Comparison of ENCODE assay signal across 17 mouse cellular contexts in the genomic region with DNA sequence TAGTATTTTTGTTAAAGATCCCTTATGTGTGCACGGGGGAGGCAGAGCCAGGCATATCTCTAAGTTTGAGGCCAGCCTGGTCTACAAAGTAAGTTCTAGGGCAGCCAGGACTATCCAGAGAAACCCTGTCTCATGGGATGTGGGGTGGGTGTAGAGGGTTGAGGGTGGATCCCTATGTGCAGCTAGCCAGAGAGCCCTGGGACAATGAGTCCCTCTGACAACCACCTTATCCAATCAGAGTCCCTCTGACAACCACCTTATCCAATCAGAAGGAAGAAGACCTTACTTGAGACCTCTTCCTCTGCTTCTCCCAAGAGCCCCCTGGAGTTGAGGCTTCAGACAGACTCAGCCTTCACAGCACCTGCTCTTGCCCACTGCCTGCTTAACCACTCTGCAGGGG. TPM values are rescaled to one million over a fixed set of nuclear protein-coding genes. Genes with fewer than 3 reads are reported as not detected.
DNase-seq lines count a peak whose midpoint lies in the region; ATAC-seq and TF ChIP-seq lines count a peak whose summit lies in the region.
"Had no signal": no experiment of that assay in that cellular context is flagged by ENCODE, and none has a peak within 500 bp of the region (broad histone marks: within the 10 kb centered on the region; RNA-seq: fewer than 3 reads in every experiment).

No protein-coding gene starts in this region.

- H3K4me2 ChIP-seq in lung, embryonic 16.5 days (ENCODE audit: low read depth, low read length) = no peak overlapping the region
- no peak overlapping the region for H3K4me2 ChIP-seq in heart, embryonic 16.5 days (ENCODE audit: low read depth, low read length)
- H3K4me2 ChIP-seq in liver, embryonic 16.5 days (ENCODE audit: low read depth, low read length) = peak overlapping the region; percentile 59; the same call in 1 of the 2 replicates
- H3K4me2 ChIP-seq: hindbrain, embryonic 14.5 days; midbrain, embryonic 15.5 days had no signal

- WGBS in heart, adult 2 months = 60% methylated on average over 1 of the region's 1 CpGs
- WGBS in lung, embryonic 16.5 days = 73% methylated on average over 1 of the region's 1 CpGs
- WGBS in lung, adult 2 months = 60% methylated on average over 1 of the region's 1 CpGs
- 52% methylated on average over 1 of the region's 1 CpGs for WGBS in heart, embryonic 16.5 days
- WGBS in liver, embryonic 16.5 days (ENCODE audit: insufficient replicate concordance) = 23% methylated on average over 1 of the region's 1 CpGs

- no peaks in the 10 kb centered on the region for H3K79me2 ChIP-seq in heart, adult 2 months (replicated peaks; ENCODE audit: control insufficient read depth, insufficient read depth, low read length)

- H3K9me3 ChIP-seq in lung, embryonic 16.5 days (ENCODE audit: control insufficient read depth, low read length) = no peaks in the 10 kb centered on the region
- no peaks in the 10 kb centered on the region for H3K9me3 ChIP-seq in heart, embryonic 16.5 days (replicated peaks; ENCODE audit: control insufficient read depth, low read length)
- no peaks in the 10 kb centered on the region for H3K9me3 ChIP-seq in liver, embryonic 16.5 days (replicated peaks; ENCODE audit: control insufficient read depth, low read length)
- H3K9me3 ChIP-seq: midbrain, embryonic 15.5 days had no signal

- no peak for ATAC-seq in lung, embryonic 16.5 days (ENCODE audit: low read depth)
- no peak for ATAC-seq in heart, embryonic 16.5 days (replicated peaks; ENCODE audit: extremely low read depth, insufficient read depth, low FRiP score)
- peak; percentile 22; the same call in 1 of the 2 replicates for ATAC-seq in liver, embryonic 16.5 days (ENCODE audit: low read depth)
- ATAC-seq: midbrain, embryonic 15.5 days had no signal

- H3K4me3 ChIP-seq in heart, adult 2 months = no peak overlapping the region
- H3K4me3 ChIP-seq in lung, embryonic 16.5 days (ENCODE audit: low read length) = no peak overlapping the region
- H3K4me3 ChIP-seq in lung, adult 2 months (replicated peaks; ENCODE audit: extremely low read depth, low read depth, low read length) = no peak overlapping the region
- H3K4me3 ChIP-seq in heart, embryonic 16.5 days (ENCODE audit: low read length) = no peak overlapping the region
- no peak overlapping the region for H3K4me3 ChIP-seq in liver, embryonic 16.5 days (ENCODE audit: low read depth, low read length)
- H3K4me3 ChIP-seq: left cerebral cortex, adult 2 months; midbrain, embryonic 15.5 days had no signal

- H3K36me3 ChIP-seq in heart, adult 2 months (ENCODE audit: control insufficient read depth, insufficient read depth, low read length) = no peaks in the 10 kb centered on the region; the same call in 1 of the 2 replicates
- no peaks in the 10 kb centered on the region for H3K36me3 ChIP-seq in lung, embryonic 16.5 days (ENCODE audit: control insufficient read depth, insufficient read depth, low read length)
- no peaks in the 10 kb centered on the region for H3K36me3 ChIP-seq in heart, embryonic 16.5 days (ENCODE audit: control insufficient read depth, insufficient read depth)
- no peaks in the 10 kb centered on the region for H3K36me3 ChIP-seq in liver, embryonic 16.5 days (ENCODE audit: control insufficient read depth, insufficient read depth)
- H3K36me3 ChIP-seq: midbrain, embryonic 15.5 days had no signal

- peak overlapping the region; percentile 61 for H3K27ac ChIP-seq in heart, adult 2 months
- H3K27ac ChIP-seq in lung, embryonic 16.5 days (ENCODE audit: low read length) = peak overlapping the region; percentile 48
- H3K27ac ChIP-seq in heart, embryonic 16.5 days (ENCODE audit: low read length) = peak overlapping the region; percentile 67
- H3K27ac ChIP-seq in liver, embryonic 16.5 days (ENCODE audit: low read length) = peak overlapping the region; percentile 87
- H3K27ac ChIP-seq: hindbrain, embryonic 14.5 days; left cerebral cortex, adult 2 months; midbrain, embryonic 15.5 days had no signal

- no peak for DNase-seq in heart, adult 2 months
- no peak for DNase-seq in heart, postnatal 4 days
- DNase-seq in lung, adult 2 months = no peak
- DNase-seq in embryo, embryonic 9.5 days (ENCODE audit: extremely low spot score) = no peak
- DNase-seq in retina, embryonic 14.5 days (ENCODE audit: low spot score) = no peak
- DNase-seq: adrenal gland, postnatal 25 days; B cell, adult 2 months; cerebellum, postnatal 14 days; kidney, adult 18-20 months; right cerebral cortex, postnatal 4 days; thymus, adult 2 months had no signal

- no peaks in the 10 kb centered on the region for H3K27me3 ChIP-seq in heart, adult 2 months (ENCODE audit: control insufficient read depth, insufficient read depth, low read length)
- no peaks in the 10 kb centered on the region for H3K27me3 ChIP-seq in lung, embryonic 16.5 days (ENCODE audit: control insufficient read depth, insufficient read depth, low read depth, low read length)
- H3K27me3 ChIP-seq in heart, embryonic 16.5 days (ENCODE audit: control insufficient read depth, insufficient read depth, low read length) = no peaks in the 10 kb centered on the region
- no peaks in the 10 kb centered on the region for H3K27me3 ChIP-seq in liver, embryonic 16.5 days (ENCODE audit: control insufficient read depth, insufficient read depth, low read depth, low read length)
- H3K27me3 ChIP-seq: midbrain, embryonic 15.5 days had no signal

- no peak overlapping the region for H3K9ac ChIP-seq in heart, adult 2 months (ENCODE audit: low read depth, low read length)
- no peak overlapping the region for H3K9ac ChIP-seq in lung, embryonic 16.5 days (ENCODE audit: low read length)
- H3K9ac ChIP-seq in heart, embryonic 16.5 days (ENCODE audit: low read length) = no peak overlapping the region
- H3K9ac ChIP-seq in liver, embryonic 16.5 days (ENCODE audit: low read depth, low read length) = 0 out of 2 replicates have a peak overlapping the region, but pooled peaks have one; percentile 13
- H3K9ac ChIP-seq: hindbrain, embryonic 14.5 days; midbrain, embryonic 15.5 days had no signal

- intact Hi-C loops in heart, adult 2 months (cut with DNase I) = no loop called here

- TF ChIP-seq EP300 in heart, adult 2 months (IDR thresholded peaks at IDR 0.05; ENCODE audit: insufficient read depth, low read depth, low read length) = no peak

- TF ChIP-seq POLR2A in heart, adult 2 months (IDR thresholded peaks at IDR 0.05; ENCODE audit: insufficient read depth, low read depth, low read length) = no peak
- no peak for TF ChIP-seq POLR2A in lung, adult 2 months (IDR thresholded peaks at IDR 0.05; ENCODE audit: borderline replicate concordance, extremely low read depth, low read depth, low read length)

- peaks cover 14% of the 10 kb centered on the region for H3K4me1 ChIP-seq in heart, adult 2 months (ENCODE audit: control insufficient read depth, insufficient read depth, low read length)
- H3K4me1 ChIP-seq in lung, embryonic 16.5 days (replicated peaks; ENCODE audit: control insufficient read depth, insufficient read depth, low read length) = peaks cover 2% of the 10 kb centered on the region; the same call in 1 of the 2 replicates
- H3K4me1 ChIP-seq in lung, adult 2 months (ENCODE audit: control insufficient read depth, insufficient read depth, low read length) = peaks cover 7% of the 10 kb centered on the region; the same call in 1 of the 2 replicates
- H3K4me1 ChIP-seq in heart, embryonic 16.5 days (ENCODE audit: control insufficient read depth, insufficient read depth, low read length) = peaks cover 38% of the 10 kb centered on the region
- H3K4me1 ChIP-seq in liver, embryonic 16.5 days (ENCODE audit: control insufficient read depth, low read depth, low read length) = peaks cover 55% of the 10 kb centered on the region

- no peak for TF ChIP-seq CTCF in heart, adult 2 months (IDR thresholded peaks at IDR 0.05)
- no peak for TF ChIP-seq CTCF in lung, adult 2 months (IDR thresholded peaks at IDR 0.05; ENCODE audit: insufficient read depth, low read length)

RNA-seq across cellular contexts. Expression of a gene that starts 56.6 kb away (rescaled TPM):
- 10 to 100 TPM; 40.7 to 42.0 TPM for total RNA-seq in heart, adult 2 months (2021)
- polyA plus RNA-seq in heart, adult 2 months (2012; rRNA removed) = 21.8 and 27.1 TPM in 2 replicates
- total RNA-seq in heart, postnatal 4 days (2021) = 10 to 100 TPM; 67.0 to 78.5 TPM
- 20.4 and 22.4 TPM in 2 replicates for polyA plus RNA-seq in lung, embryonic 16.5 days (2015; fragmentation: Nextera tagmentation; extraction: Ambion mirVana)
- 51.6 and 52.6 TPM in 2 replicates for polyA plus RNA-seq in lung, adult 2 months (2012; rRNA removed)
- polyA plus RNA-seq in heart, embryonic 16.5 days (2015; fragmentation: Nextera tagmentation; extraction: Ambion mirVana) = 20.6 and 22.6 TPM in 2 replicates
- 4.1 and 6.1 TPM in 2 replicates for polyA plus RNA-seq in liver, embryonic 16.5 days (2015; fragmentation: Nextera tagmentation; extraction: Ambion mirVana)
